In the genomic region with DNA sequence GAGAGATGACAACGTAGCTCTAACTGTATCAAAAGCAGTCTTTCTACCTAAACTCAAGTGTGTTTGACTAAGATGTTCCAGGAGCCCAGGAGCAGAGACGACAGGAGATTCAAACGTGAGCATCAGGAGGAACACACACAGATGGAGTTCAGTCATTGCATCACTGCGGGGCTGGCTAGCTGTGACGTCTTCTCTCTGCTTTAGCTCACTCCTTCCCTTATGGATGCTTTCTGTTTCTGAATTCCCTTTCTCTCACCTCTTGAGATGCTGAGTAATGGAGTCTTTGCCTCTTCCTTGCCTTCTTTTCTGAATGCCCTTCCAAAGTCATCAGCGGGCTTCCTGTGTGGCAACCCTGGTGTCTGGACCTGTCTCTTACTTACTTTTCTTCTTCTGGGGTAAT, we compare ENCODE assay signal across 25 mouse cellular contexts. TPM values are rescaled to one million over a fixed set of nuclear protein-coding genes. Genes with fewer than 3 reads are reported as not detected.
DNase-seq lines count a peak whose midpoint lies in the region; ATAC-seq lines count a peak whose summit lies in the region.
"Had no signal": no experiment of that assay in that cellular context is flagged by ENCODE, and none has a peak within 500 bp of the region (broad histone marks: within the 10 kb centered on the region; RNA-seq: fewer than 3 reads in every experiment).

No protein-coding gene starts in this region.

- peak; percentile 11 for DNase-seq in lung, postnatal 36 days
- DNase-seq in lung, postnatal 4 days: no peak
- DNase-seq in frontal cortex, adult 2 months (ENCODE audit: extremely low spot score in 1 of 2, low spot score in 1 of 2): no peak
- DNase-seq in right cerebral cortex, postnatal 36 days (ENCODE audit: low spot score in 2 of 2): no peak
- no peak for DNase-seq in urinary bladder, adult 18-20 months (ENCODE audit: low spot score in 2 of 2)
- DNase-seq: adrenal gland, adult 2 months; adrenal gland, postnatal 10 days; adrenal gland, postnatal 25 days; cerebellum, adult 11 months; cerebellum, adult 18-20 months; cerebellum, adult 8-10 months; cerebellum, adult 9-11 months; cerebellum, postnatal 25 days had no signal

- ATAC-seq in megakaryocyte, adult 5-6 weeks (ENCODE audit: poor library complexity, severe bottlenecking): peak; percentile 47
- ATAC-seq in megakaryocyte progenitor cell, adult 5-6 weeks (replicated peaks; ENCODE audit: poor library complexity): peak; percentile 38; the same call in 1 of the 2 replicates
- peak; percentile 41; the same call in 1 of the 2 replicates for ATAC-seq in neutrophil, adult 5-6 weeks (ENCODE audit: extremely low read depth, insufficient number of reproducible peaks, low FRiP score, poor library complexity, severe bottlenecking)
- ATAC-seq: forebrain, embryonic 13.5 days; forebrain, embryonic 15.5 days had no signal

RNA-seq across cellular contexts. Expression of gene Il1a, which starts 5.1 kb away (rescaled TPM):
- not detected in 2 replicates for total RNA-seq in megakaryocyte, adult 5-6 weeks (2015)
- total RNA-seq in megakaryocyte, adult 5-6 weeks (2017): 0.15 TPM in 1 of 2 replicates, not detected in the other
- not detected in 2 replicates for total RNA-seq in megakaryocyte progenitor cell, adult 5-6 weeks (2015)
- not detected in 2 replicates for total RNA-seq in megakaryocyte progenitor cell, adult 5-6 weeks (2017)
- total RNA-seq in neutrophil, adult 5-6 weeks (2017): 0.98 and 1.9 TPM in 2 replicates
- polyA plus RNA-seq in frontal cortex, adult 2 months (2012; rRNA removed): 1.3 and 1.4 TPM in 2 replicates
- total RNA-seq: adrenal gland, adult 2 months; adrenal gland, postnatal 25 days; ES-E14; MEL had no signal
- polyA plus RNA-seq: adrenal gland, adult 2 months; C2C12; embryonic facial prominence, embryonic 10.5 days; embryonic facial prominence, embryonic 14.5 days had no signal

RNA-seq across cellular contexts. Expression of gene Ckap2l, which starts 17.9 kb away (rescaled TPM):
- total RNA-seq in megakaryocyte, adult 5-6 weeks (2015): 87.4 and 94.5 TPM in 2 replicates
- 63.0 and 74.2 TPM in 2 replicates for total RNA-seq in megakaryocyte, adult 5-6 weeks (2017)
- 89.0 and 91.6 TPM in 2 replicates for total RNA-seq in megakaryocyte progenitor cell, adult 5-6 weeks (2015)
- total RNA-seq in megakaryocyte progenitor cell, adult 5-6 weeks (2017): 58.9 and 59.7 TPM in 2 replicates
- total RNA-seq in neutrophil, adult 5-6 weeks (2017): 0.47 and 0.98 TPM in 2 replicates
- polyA plus RNA-seq in frontal cortex, adult 2 months (2012; rRNA removed): 0.26 and 0.34 TPM in 2 replicates

RNA-seq across cellular contexts. Expression of gene Il1b, which starts 56.1 kb away (rescaled TPM):
- 25.9 and 27.7 TPM in 2 replicates for total RNA-seq in megakaryocyte, adult 5-6 weeks (2015)
- total RNA-seq in megakaryocyte, adult 5-6 weeks (2017): 15.8 and 16.8 TPM in 2 replicates
- 1.4 and 1.8 TPM in 2 replicates for total RNA-seq in megakaryocyte progenitor cell, adult 5-6 weeks (2015)
- total RNA-seq in megakaryocyte progenitor cell, adult 5-6 weeks (2017): 0.37 and 0.96 TPM in 2 replicates
- 7,111 and 7,665 TPM in 2 replicates for total RNA-seq in neutrophil, adult 5-6 weeks (2017)
- polyA plus RNA-seq in frontal cortex, adult 2 months (2012; rRNA removed): 0.21 and 0.40 TPM in 2 replicates
- total RNA-seq: adrenal gland, postnatal 25 days; ES-E14 had no signal
- polyA plus RNA-seq: C2C12; embryonic facial prominence, embryonic 10.5 days; embryonic facial prominence, embryonic 12.5 days; forebrain, embryonic 11.5 days; forebrain, embryonic 15.5 days had no signal

Comparison
In these comparisons a context has a peak if more than half of its experiments do, and no peak if none do; other contexts are left out.
1. RNA of gene Ckap2l, which starts 17.9 kb away (total RNA-seq): 58.9 to 91.6 TPM in megakaryocyte progenitor cell, adult 5-6 weeks and 63.0 to 94.5 TPM in megakaryocyte, adult 5-6 weeks; 0.47 to 0.98 TPM in neutrophil, adult 5-6 weeks; every median in the first group is over 10 times any median in the second.
2. RNA of gene Il1b, which starts 56.1 kb away (total RNA-seq): 7,111 to 7,665 TPM in neutrophil, adult 5-6 weeks; 15.8 to 27.7 TPM in megakaryocyte, adult 5-6 weeks and 0.37 to 1.8 TPM in megakaryocyte progenitor cell, adult 5-6 weeks; every median in the first group is over 100 times any median in the second.
3. Peak in every context shown above with its lines, with median percentiles within 50 percentile points of each other: ATAC-seq.